Mouse (Mus musculus): ENCODE data around the gene Rreb1. TPM values are rescaled to one million over a fixed set of nuclear protein-coding genes. Genes with fewer than 3 reads are reported as not detected.

Rreb1 gene
- total and polyA plus RNA-seq, 2 experiments from 2014 or later, result 2.3 to 6.0 TPM

DNA sequence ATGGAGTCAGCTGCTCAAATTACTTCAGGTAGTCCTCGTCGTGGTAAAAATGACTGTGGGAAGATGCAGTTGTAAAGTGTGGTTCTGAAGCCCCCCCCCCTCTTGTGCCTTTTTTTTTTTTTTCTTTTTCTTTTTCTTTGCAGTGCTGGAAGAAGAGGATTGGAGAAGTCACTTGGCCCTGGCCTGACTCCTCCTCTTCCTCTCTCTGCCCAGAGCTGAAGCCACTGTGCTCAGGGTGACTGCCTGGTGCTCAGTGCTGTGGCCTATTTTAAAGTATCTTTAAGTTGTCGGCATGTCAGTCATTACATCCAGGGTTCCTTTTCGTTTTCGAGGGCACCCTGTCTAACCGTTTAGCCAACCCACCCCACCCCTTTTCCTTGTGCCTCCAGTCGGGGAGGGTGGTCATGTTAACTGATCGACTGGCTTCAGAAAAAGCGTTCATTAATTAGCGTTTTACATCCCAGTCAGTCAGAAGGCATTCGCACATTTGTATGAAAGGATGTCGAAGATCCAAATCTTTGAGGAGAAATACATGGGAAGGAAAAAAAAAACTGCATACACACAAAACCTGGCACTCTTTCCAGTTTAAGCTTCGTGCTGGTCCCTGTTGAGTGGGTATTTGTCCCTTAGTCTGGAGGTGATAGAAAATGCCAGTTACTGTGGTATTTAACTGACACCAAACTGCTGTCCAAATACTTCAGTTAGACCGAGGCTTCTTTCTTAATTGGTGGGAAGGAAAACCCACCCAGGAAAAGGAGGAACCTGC is 76.4 kb downstream of the Rreb1 start:
- no peaks in the 10 kb centered on the region for H3K27me3 ChIP-seq (ENCODE audit: insufficient read depth, low read length)
- DNase-seq (ENCODE audit: low spot score) (no peak), ATAC-seq (no peak)
- WGBS, result 18% methylated on average over 14 of the region's 14 CpGs
- H3K4me2 ChIP-seq (ENCODE audit: low read depth, low read length), result peak overlapping the region; percentile 60
- H3K36me3 ChIP-seq (ENCODE audit: insufficient read depth, low read length), result no peaks in the 10 kb centered on the region
- H3K4me1 ChIP-seq (ENCODE audit: insufficient read depth, low read length), result peaks cover 16% of the 10 kb centered on the region
- H3K4me3 ChIP-seq (ENCODE audit: low read length), result peak overlapping the region; percentile 25
- TF ChIP-seq CTCF (IDR thresholded peaks at IDR 0.05; ENCODE audit: low read depth), result no peak
- peak overlapping the region; percentile 51; the same call in 1 of the 2 replicates for H3K27ac ChIP-seq
- H3K9me3 ChIP-seq (ENCODE audit: low read length), result no peaks in the 10 kb centered on the region
- no peak overlapping the region for H3K9ac ChIP-seq (replicated peaks; ENCODE audit: low read length)

DNA sequence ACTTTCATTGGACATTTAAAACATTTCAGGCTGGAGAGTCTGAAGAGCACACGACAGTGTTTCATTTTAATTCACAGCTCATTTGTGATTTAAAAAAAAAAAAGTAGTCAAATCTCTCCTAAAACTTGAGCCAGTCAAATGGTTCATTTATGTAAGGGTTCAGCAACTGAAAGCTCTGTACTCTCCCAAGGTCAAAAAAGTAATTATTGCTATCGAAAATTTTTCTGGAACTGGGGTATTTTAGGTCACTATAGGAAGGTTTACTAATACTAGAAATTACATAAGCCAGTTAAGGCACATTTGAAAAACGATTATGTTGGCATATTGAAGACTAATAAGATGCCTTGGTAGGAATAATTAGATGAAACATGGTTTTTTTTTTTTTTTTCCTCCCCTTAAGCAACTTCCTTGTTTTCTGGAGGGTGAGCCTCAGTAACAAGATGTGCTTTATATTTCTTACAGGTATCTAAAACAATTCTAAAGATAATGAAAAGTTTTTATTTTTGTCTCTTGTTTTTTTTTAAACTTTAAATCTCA is 77.1 kb downstream of the Rreb1 start:
- H3K27ac ChIP-seq, result no peak overlapping the region
- H3K27me3 ChIP-seq (ENCODE audit: insufficient read depth, low read length), result no peaks in the 10 kb centered on the region
- H3K9me3 ChIP-seq (ENCODE audit: low read length), result no peaks in the 10 kb centered on the region
- H3K4me2 ChIP-seq (ENCODE audit: low read depth, low read length), result no peak overlapping the region
- DNase-seq (ENCODE audit: low spot score) (no peak), ATAC-seq (no peak)
- no peak overlapping the region for H3K4me3 ChIP-seq (ENCODE audit: low read length)
- no peak for TF ChIP-seq CTCF (IDR thresholded peaks at IDR 0.05; ENCODE audit: low read depth)
- no peaks in the 10 kb centered on the region for H3K36me3 ChIP-seq (ENCODE audit: insufficient read depth, low read length)
- H3K4me1 ChIP-seq (ENCODE audit: insufficient read depth, low read length), result peaks cover 16% of the 10 kb centered on the region
- WGBS, result 58% methylated on average over 3 of the region's 3 CpGs
- no peak overlapping the region for H3K9ac ChIP-seq (replicated peaks; ENCODE audit: low read length)

DNA sequence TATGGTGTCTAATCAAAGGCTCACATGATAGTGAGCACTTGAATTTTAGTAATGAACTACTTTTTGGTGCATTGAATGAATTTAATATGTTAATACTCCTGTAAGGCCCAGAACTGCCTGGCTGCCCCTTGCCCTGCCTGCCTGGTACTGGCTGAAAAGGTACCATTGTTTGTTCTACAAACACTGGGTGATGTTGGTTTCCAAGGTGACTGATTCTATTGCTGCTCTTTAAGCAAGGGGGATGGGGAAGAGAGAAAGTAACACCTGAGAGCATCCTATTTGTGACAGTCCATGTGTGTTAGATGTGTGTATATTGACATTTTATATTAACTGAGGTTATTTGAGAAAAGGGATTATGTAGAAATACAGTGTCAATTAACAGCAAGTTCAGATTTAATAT is 77.6 kb downstream of the Rreb1 start:
- TF ChIP-seq CTCF (IDR thresholded peaks at IDR 0.05; ENCODE audit: low read depth), result no peak
- no peak overlapping the region for H3K27ac ChIP-seq
- H3K4me1 ChIP-seq (ENCODE audit: insufficient read depth, low read length), result peaks cover 16% of the 10 kb centered on the region
- ATAC-seq (no peak), DNase-seq (ENCODE audit: low spot score) (no peak)
- no peak overlapping the region for H3K9ac ChIP-seq (replicated peaks; ENCODE audit: low read length)
- no peak overlapping the region for H3K4me2 ChIP-seq (ENCODE audit: low read depth, low read length)
- no peaks in the 10 kb centered on the region for H3K27me3 ChIP-seq (ENCODE audit: insufficient read depth, low read length)
- no peak overlapping the region for H3K4me3 ChIP-seq (ENCODE audit: low read length)
- no peaks in the 10 kb centered on the region for H3K36me3 ChIP-seq (ENCODE audit: insufficient read depth, low read length)
- H3K9me3 ChIP-seq (ENCODE audit: low read length), result no peaks in the 10 kb centered on the region

DNA sequence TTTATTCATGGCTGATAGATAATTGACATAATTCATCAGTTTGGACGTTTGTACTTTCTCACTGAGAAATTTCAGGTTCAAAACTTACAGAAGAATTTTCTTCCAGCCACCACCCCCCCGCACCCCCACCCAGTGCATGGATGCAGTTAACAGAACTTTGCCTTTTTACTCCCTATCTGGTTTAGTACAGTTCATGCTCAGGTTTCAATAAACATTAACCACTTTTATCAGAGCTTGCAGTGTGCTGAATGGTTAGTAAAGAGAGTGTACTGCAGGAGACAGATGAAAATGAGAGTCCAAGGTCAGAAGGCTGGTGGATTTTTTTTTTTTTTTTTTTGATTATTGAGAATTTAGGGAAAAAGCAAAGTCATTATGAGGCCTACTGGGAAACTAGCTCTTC is 78.3 kb downstream of the Rreb1 start:
- ATAC-seq, result no peak
- no peaks in the 10 kb centered on the region for H3K27me3 ChIP-seq (ENCODE audit: insufficient read depth, low read length)
- H3K4me1 ChIP-seq (ENCODE audit: insufficient read depth, low read length), result peaks cover 16% of the 10 kb centered on the region
- H3K4me3 ChIP-seq (ENCODE audit: low read length), result no peak overlapping the region
- H3K27ac ChIP-seq, result no peak overlapping the region
- H3K9ac ChIP-seq (replicated peaks; ENCODE audit: low read length), result no peak overlapping the region
- H3K36me3 ChIP-seq (ENCODE audit: insufficient read depth, low read length), result no peaks in the 10 kb centered on the region
- H3K9me3 ChIP-seq (ENCODE audit: low read length), result no peaks in the 10 kb centered on the region
- WGBS, result 67% methylated on average over 2 of the region's 2 CpGs
- H3K4me2 ChIP-seq (ENCODE audit: low read depth, low read length), result peak overlapping the region; percentile 96; the same call in 1 of the 2 replicates
- no peak for DNase-seq (ENCODE audit: low spot score)
- no peak for TF ChIP-seq CTCF (IDR thresholded peaks at IDR 0.05; ENCODE audit: low read depth)

DNA sequence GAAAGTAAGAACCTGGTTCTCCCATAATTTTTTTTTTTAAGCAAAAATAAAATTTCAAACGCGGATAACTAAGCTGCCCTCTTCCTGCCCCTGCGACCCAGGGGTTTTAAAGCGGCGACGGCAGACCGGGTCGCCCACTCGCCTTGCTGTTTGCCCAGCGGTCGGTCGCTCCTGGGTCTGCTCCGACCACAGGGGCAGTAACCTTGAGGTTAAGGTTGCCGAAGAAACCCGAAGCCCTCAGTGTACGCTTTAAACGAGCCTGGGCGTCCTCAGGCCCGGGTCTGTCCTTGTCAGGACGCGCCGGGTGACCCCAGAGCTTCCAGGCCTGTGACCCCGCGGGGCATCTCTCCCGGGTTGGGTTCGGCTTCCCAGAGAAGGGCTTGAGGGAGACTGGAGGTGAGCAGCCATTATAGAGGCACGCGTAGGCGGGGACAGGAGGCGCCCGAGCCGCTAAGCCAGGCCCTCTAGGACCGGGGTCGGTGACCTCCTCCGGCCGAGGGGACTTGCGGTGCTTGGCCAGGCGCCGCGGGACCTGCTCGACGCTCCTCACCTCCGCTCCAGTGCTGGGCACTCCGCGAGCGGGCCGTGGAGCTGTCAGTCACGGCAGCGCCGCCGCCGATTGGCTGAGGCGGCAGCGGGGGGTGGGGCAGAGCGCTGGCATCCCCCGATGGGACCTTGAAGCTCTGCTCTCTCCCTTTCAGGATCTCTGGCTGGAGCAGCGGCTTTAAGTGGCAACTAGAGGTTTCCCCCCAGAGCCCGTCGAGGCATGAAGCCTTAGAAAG is 79.3 kb downstream of the Rreb1 start:
- DNase-seq (ENCODE audit: low spot score) (peak; percentile 93), ATAC-seq (peak; percentile 92)
- H3K27me3 ChIP-seq (ENCODE audit: insufficient read depth, low read length), result no peaks in the 10 kb centered on the region
- peak overlapping the region; percentile 96 for H3K4me2 ChIP-seq (ENCODE audit: low read depth, low read length)
- WGBS, result under 1% methylated on average over 58 of the region's 59 CpGs
- H3K4me3 ChIP-seq (ENCODE audit: low read length), result peak overlapping the region; percentile 53
- H3K36me3 ChIP-seq (ENCODE audit: insufficient read depth, low read length), result no peaks in the 10 kb centered on the region
- H3K9ac ChIP-seq (replicated peaks; ENCODE audit: low read length), result peak overlapping the region; percentile 67
- no peak for TF ChIP-seq CTCF (IDR thresholded peaks at IDR 0.05; ENCODE audit: low read depth)
- peaks cover 24% of the 10 kb centered on the region for H3K4me1 ChIP-seq (ENCODE audit: insufficient read depth, low read length)
- H3K27ac ChIP-seq, result peak overlapping the region; percentile 65
- no peaks in the 10 kb centered on the region for H3K9me3 ChIP-seq (ENCODE audit: low read length)

DNA sequence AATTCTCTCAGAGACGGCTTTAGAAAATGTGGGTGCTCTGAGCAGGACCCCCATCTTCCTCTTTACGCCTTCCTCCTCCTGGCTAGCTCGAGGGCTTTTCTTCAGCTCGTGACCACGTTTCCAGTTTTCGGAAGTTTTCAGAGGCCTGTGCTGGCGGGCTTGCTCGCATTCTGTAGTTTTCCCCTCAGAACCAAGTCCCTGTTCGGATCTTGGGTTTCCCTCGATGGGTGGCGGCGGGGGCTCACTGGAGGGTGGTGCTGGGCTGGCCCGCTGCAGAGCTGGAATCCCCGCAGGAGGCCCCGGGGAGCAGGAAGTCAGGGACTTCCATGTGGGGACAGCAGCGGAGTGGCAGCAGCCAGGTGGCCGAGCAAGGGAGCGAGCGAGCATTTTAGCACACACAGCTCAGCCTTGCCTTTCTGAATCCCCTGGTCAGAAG is 79.9 kb downstream of the Rreb1 start:
- peak; percentile 28 for ATAC-seq
- H3K4me1 ChIP-seq (ENCODE audit: insufficient read depth, low read length), result peaks cover 24% of the 10 kb centered on the region
- 0 out of 2 replicates have a peak, but pooled peaks have one; percentile 13 for TF ChIP-seq CTCF (IDR thresholded peaks at IDR 0.05; ENCODE audit: low read depth)
- peak; percentile 24 for DNase-seq (ENCODE audit: low spot score)
- H3K36me3 ChIP-seq (ENCODE audit: insufficient read depth, low read length), result no peaks in the 10 kb centered on the region
- H3K27me3 ChIP-seq (ENCODE audit: insufficient read depth, low read length), result no peaks in the 10 kb centered on the region
- 5% methylated on average over 19 of the region's 19 CpGs for WGBS
- peak overlapping the region; percentile 65; the same call in 1 of the 2 replicates for H3K27ac ChIP-seq
- H3K4me3 ChIP-seq (ENCODE audit: low read length), result peak overlapping the region; percentile 53
- H3K9me3 ChIP-seq (ENCODE audit: low read length), result no peaks in the 10 kb centered on the region
- peak overlapping the region; percentile 96 for H3K4me2 ChIP-seq (ENCODE audit: low read depth, low read length)
- H3K9ac ChIP-seq (replicated peaks; ENCODE audit: low read length), result peak overlapping the region; percentile 67
